In genomic region chr8:70857516-70857915, GRCm38 (mm10) we compare ENCODE assay signal across 10 mouse cellular contexts. TPM values are rescaled to one million over a fixed set of nuclear protein-coding genes. Genes with fewer than 3 reads are reported as not detected.
DNase-seq lines count a peak whose midpoint lies in the region; ATAC-seq and TF ChIP-seq lines count a peak whose summit lies in the region.
"Had no signal": no experiment of that assay in that cellular context is flagged by ENCODE, and none has a peak within 500 bp of the region (broad histone marks: within the 10 kb centered on the region; RNA-seq: fewer than 3 reads in every experiment).

No protein-coding gene starts in this region.

- WGBS in hindbrain, embryonic 10.5 days: 6% methylated on average over 4 of the region's 4 CpGs
- 4% methylated on average over 4 of the region's 4 CpGs for WGBS in midbrain, embryonic 11.5 days

- no peak overlapping the region for H3K4me2 ChIP-seq in CH12.LX (ENCODE audit: insufficient read depth, low read depth, poor library complexity, severe bottlenecking)
- no peak overlapping the region for H3K4me2 ChIP-seq in midbrain, embryonic 11.5 days

- peaks cover 56% of the 10 kb centered on the region for H3K27me3 ChIP-seq in CH12.LX (replicated peaks)
- H3K27me3 ChIP-seq in hindbrain, embryonic 10.5 days (ENCODE audit: insufficient read depth, poor library complexity, severe bottlenecking): peaks cover 52% of the 10 kb centered on the region
- peaks cover 9% of the 10 kb centered on the region; the same call in 1 of the 2 replicates for H3K27me3 ChIP-seq in midbrain, embryonic 11.5 days (ENCODE audit: control insufficient read depth, insufficient read depth, low read length)

- intact Hi-C loops in left cerebral cortex, adult 2 months (cut with DNase I): no loop called here

- no peak for TF ChIP-seq CTCF in CH12.LX (conservative IDR thresholded peaks at IDR 0.05 in 1 of 2, IDR thresholded peaks at IDR 0.05 in 1 of 2; ENCODE audit: low read depth in 2 of 2, low read length in 2 of 2)
- TF ChIP-seq CTCF in left cerebral cortex, adult 2 months (IDR thresholded peaks at IDR 0.05): no peak

- TF ChIP-seq EP300 in CH12.LX (IDR thresholded peaks at IDR 0.05; ENCODE audit: low read length): no peak

- no peaks in the 10 kb centered on the region for H3K36me3 ChIP-seq in CH12.LX (replicated peaks in 1 of 2; ENCODE audit: control insufficient read depth in 1 of 2, insufficient read depth in 1 of 2, low read length in 1 of 2)
- H3K36me3 ChIP-seq in hindbrain, embryonic 10.5 days: peaks cover 20% of the 10 kb centered on the region
- H3K36me3 ChIP-seq in midbrain, embryonic 11.5 days (ENCODE audit: control insufficient read depth, insufficient read depth, low read length): no peaks in the 10 kb centered on the region; the same call in 1 of the 2 replicates

- H3K4me1 ChIP-seq in CH12.LX (ENCODE audit: control insufficient read depth in 1 of 2, insufficient read depth in 2 of 2): peaks cover 14 to 36% of the 10 kb centered on the region in 2 experiments
- peaks cover 52% of the 10 kb centered on the region for H3K4me1 ChIP-seq in hindbrain, embryonic 10.5 days (replicated peaks)
- H3K4me1 ChIP-seq in midbrain, embryonic 11.5 days (ENCODE audit: control insufficient read depth, insufficient read depth, low read length): peaks cover 33% of the 10 kb centered on the region

- no peak overlapping the region for H3K4me3 ChIP-seq in CH12.LX (replicated peaks in 1 of 3; ENCODE audit: low read depth in 2 of 3, low read length in 2 of 3, poor library complexity in 1 of 3)
- peak overlapping the region; percentile 62 for H3K4me3 ChIP-seq in hindbrain, embryonic 10.5 days
- H3K4me3 ChIP-seq in midbrain, embryonic 11.5 days (ENCODE audit: low read depth, low read length): no peak overlapping the region
- H3K4me3 ChIP-seq in left cerebral cortex, adult 2 months: no peak overlapping the region

- H3K9ac ChIP-seq in CH12.LX (ENCODE audit: insufficient read depth, low read depth): no peak overlapping the region
- H3K9ac ChIP-seq in midbrain, embryonic 11.5 days (ENCODE audit: low read length): peak overlapping the region; percentile 33

- dilution Hi-C loops in CH12.LX (cut with MboI; ENCODE audit: extremely low pct_ligation_motif_present, extremely low pct_unique_long_range_greater_than_20kb, low sequenced_read_pairs): no loop called here

- no peaks in the 10 kb centered on the region for H3K9me3 ChIP-seq in CH12.LX (replicated peaks; ENCODE audit: low read length)
- no peaks in the 10 kb centered on the region for H3K9me3 ChIP-seq in hindbrain, embryonic 10.5 days
- no peaks in the 10 kb centered on the region for H3K9me3 ChIP-seq in midbrain, embryonic 11.5 days (ENCODE audit: control insufficient read depth, low read length)

- no peak for ATAC-seq in CD4-positive, CD25-positive, alpha-beta regulatory T cell, adult 4 months
- ATAC-seq in midbrain, embryonic 11.5 days (ENCODE audit: low FRiP score): peak; percentile 17; the same call in 1 of the 2 replicates

- no peak overlapping the region for H3K27ac ChIP-seq in CH12.LX (ENCODE audit: insufficient read depth, low read depth)
- 0 out of 2 replicates have a peak overlapping the region, but pooled peaks have one; percentile 20 for H3K27ac ChIP-seq in hindbrain, embryonic 10.5 days
- peak overlapping the region; percentile 5; the same call in 1 of the 2 replicates for H3K27ac ChIP-seq in midbrain, embryonic 11.5 days (ENCODE audit: low read depth, low read length)
- H3K27ac ChIP-seq in left cerebral cortex, adult 2 months: no peak overlapping the region
- H3K27ac ChIP-seq: macrophage had no signal

- TF ChIP-seq RAD21 in CH12.LX (IDR thresholded peaks at IDR 0.05; ENCODE audit: low read depth, low read length): no peak

- no peaks in the 10 kb centered on the region for H3K79me2 ChIP-seq in CH12.LX (replicated peaks; ENCODE audit: control insufficient read depth, extremely low read depth, insufficient read depth, poor library complexity, severe bottlenecking)

- in situ Hi-C loops in CH12.LX (cut with MboI; ENCODE audit: low pct_ligation_motif_present, low pct_unique_long_range_greater_than_20kb, low sequenced_read_pairs): no loop called here

- no peak for TF ChIP-seq POLR2A in CH12.LX (IDR thresholded peaks at IDR 0.05; ENCODE audit: low read depth, low read length)

- DNase-seq in CD4-positive, CD25-positive, alpha-beta regulatory T cell, adult 2 months (ENCODE audit: low read depth, low spot score): peak; percentile 52
- DNase-seq in CH12.LX (ENCODE audit: extremely low read depth): no peak
- DNase-seq in hindbrain, embryonic 10.5 days (ENCODE audit: low spot score): no peak
- DNase-seq in midbrain, embryonic 11.5 days (ENCODE audit: low spot score, missing footprints): no peak
- no peak for DNase-seq in natural killer cell, adult 2 months (ENCODE audit: low spot score in 2 of 2)
- DNase-seq in gastrocnemius, postnatal 4 days (ENCODE audit: low spot score in 2 of 2): no peak
- DNase-seq in left cerebral cortex, adult 2 months (ENCODE audit: extremely low spot score in 1 of 2, low spot score in 2 of 2): no peak

TF ChIP-seq in CH12.LX, 34 proteins besides CTCF, POLR2A, EP300 and RAD21:
- TF ChIP-seq USF1 (IDR thresholded peaks at IDR 0.05; ENCODE audit: low read depth, low read length) (peak; percentile 62), POLR2AphosphoS2 (IDR thresholded peaks at IDR 0.05; ENCODE audit: low read depth, low read length) (no peak), USF2 (conservative IDR thresholded peaks at IDR 0.05; ENCODE audit: low read depth, low read length) (peak; percentile 56)

RNA-seq across cellular contexts. Expression of gene Kcnn1, which starts 5.5 kb away (rescaled TPM):
- polyA plus RNA-seq in CD4-positive, CD25-positive, alpha-beta regulatory T cell, adult 4 months (2017; shearing (Covaris generic)): not detected
- total RNA-seq in CH12.LX (2012; rRNA removed) (0.13 and 0.21 TPM in 2 replicates), CH12.LX (2014; rRNA removed) (not detected in 2 replicates)
- polyA plus RNA-seq in CH12.LX (2012; ENCODE audit: insufficient read length, low read depth): not detected in 2 replicates
- polyA plus RNA-seq in hindbrain, embryonic 10.5 days (2016; fragmentation: Nextera tagmentation; extraction: Ambion mirVana): 6.2 and 19.3 TPM in 2 replicates
- 10.9 and 12.4 TPM in 2 replicates for polyA plus RNA-seq in midbrain, embryonic 11.5 days (2014; fragmentation: Nextera tagmentation; extraction: Ambion mirVana)
- 1 to 10 TPM; 1.7 to 1.8 TPM for total RNA-seq in gastrocnemius, postnatal 4 days (2021)
- 10 to 100 TPM; 20.0 to 20.4 TPM for total RNA-seq in left cerebral cortex, adult 2 months (2021)

RNA-seq across cellular contexts. Expression of gene Ccdc124, which starts 16.2 kb away (rescaled TPM):
- 10 to 100 TPM; 61.0 to 62.7 TPM for polyA plus RNA-seq in CD4-positive, CD25-positive, alpha-beta regulatory T cell, adult 4 months (2017; shearing (Covaris generic))
- 58.7 and 62.9 TPM in 2 replicates for total RNA-seq in CH12.LX (2012; rRNA removed)
- total RNA-seq in CH12.LX (2014; rRNA removed): 29.2 and 36.2 TPM in 2 replicates
- polyA plus RNA-seq in CH12.LX (2012; ENCODE audit: insufficient read length, low read depth): 82.0 and 113 TPM in 2 replicates
- 172 and 182 TPM in 2 replicates for polyA plus RNA-seq in hindbrain, embryonic 10.5 days (2016; fragmentation: Nextera tagmentation; extraction: Ambion mirVana)
- polyA plus RNA-seq in midbrain, embryonic 11.5 days (2014; fragmentation: Nextera tagmentation; extraction: Ambion mirVana): 161 and 166 TPM in 2 replicates
- 10 to 100 TPM; 37.5 to 40.1 TPM for total RNA-seq in gastrocnemius, postnatal 4 days (2021)
- total RNA-seq in left cerebral cortex, adult 2 months (2021): 10 to 100 TPM; 94.8 to 99.0 TPM

RNA-seq across cellular contexts. Expression of gene Arrdc2, which starts 18.0 kb away (rescaled TPM):
- 1 to 10 TPM; 3.4 to 3.7 TPM for polyA plus RNA-seq in CD4-positive, CD25-positive, alpha-beta regulatory T cell, adult 4 months (2017; shearing (Covaris generic))
- total RNA-seq in CH12.LX (2012; rRNA removed) (7.2 and 8.0 TPM in 2 replicates), CH12.LX (2014; rRNA removed) (5.6 and 8.8 TPM in 2 replicates)
- 4.3 and 6.1 TPM in 2 replicates for polyA plus RNA-seq in CH12.LX (2012; ENCODE audit: insufficient read length, low read depth)
- polyA plus RNA-seq in hindbrain, embryonic 10.5 days (2016; fragmentation: Nextera tagmentation; extraction: Ambion mirVana): 7.3 and 8.7 TPM in 2 replicates
- 7.1 and 8.0 TPM in 2 replicates for polyA plus RNA-seq in midbrain, embryonic 11.5 days (2014; fragmentation: Nextera tagmentation; extraction: Ambion mirVana)
- 1 to 10 TPM; 3.9 to 7.0 TPM for total RNA-seq in gastrocnemius, postnatal 4 days (2021)
- total RNA-seq in left cerebral cortex, adult 2 months (2021): 10 to 100 TPM; 19.5 to 20.7 TPM

RNA-seq across cellular contexts. Expression of gene Slc5a5, which starts 35.0 kb away (rescaled TPM):
- polyA plus RNA-seq in CD4-positive, CD25-positive, alpha-beta regulatory T cell, adult 4 months (2017; shearing (Covaris generic)): not detected
- 0.04 and 0.21 TPM in 2 replicates for total RNA-seq in CH12.LX (2012; rRNA removed)
- total RNA-seq in CH12.LX (2014; rRNA removed): 0.16 TPM in 1 of 2 replicates, not detected in the other
- 0.26 and 0.41 TPM in 2 replicates for polyA plus RNA-seq in CH12.LX (2012; ENCODE audit: insufficient read length, low read depth)
- polyA plus RNA-seq in hindbrain, embryonic 10.5 days (2016; fragmentation: Nextera tagmentation; extraction: Ambion mirVana): 0.39 and 0.59 TPM in 2 replicates
- polyA plus RNA-seq in midbrain, embryonic 11.5 days (2014; fragmentation: Nextera tagmentation; extraction: Ambion mirVana): 0.61 and 0.77 TPM in 2 replicates
- total RNA-seq in gastrocnemius, postnatal 4 days (2021): not detected
- total RNA-seq in left cerebral cortex, adult 2 months (2021): 10 to 100 TPM in 1 of 2 experiments, 1 to 10 TPM in 1; 9.9 to 10.3 TPM
- total RNA-seq: adrenal gland, adult 8-10 months had no signal
- polyA plus RNA-seq: macrophage had no signal

RNA-seq across cellular contexts. Expression of gene Rpl18a, which starts 39.7 kb away (rescaled TPM):
- over 10,000 TPM in 1 of 2 experiments, 1,000 to 10,000 TPM in 1; 9,999 to 11,110 TPM for polyA plus RNA-seq in CD4-positive, CD25-positive, alpha-beta regulatory T cell, adult 4 months (2017; shearing (Covaris generic))
- total RNA-seq in CH12.LX (2012; rRNA removed) (4,693 and 5,917 TPM in 2 replicates), CH12.LX (2014; rRNA removed) (1,807 and 2,035 TPM in 2 replicates)
- 3,837 and 4,364 TPM in 2 replicates for polyA plus RNA-seq in CH12.LX (2012; ENCODE audit: insufficient read length, low read depth)
- 3,443 and 3,791 TPM in 2 replicates for polyA plus RNA-seq in hindbrain, embryonic 10.5 days (2016; fragmentation: Nextera tagmentation; extraction: Ambion mirVana)
- polyA plus RNA-seq in midbrain, embryonic 11.5 days (2014; fragmentation: Nextera tagmentation; extraction: Ambion mirVana): 2,833 and 3,086 TPM in 2 replicates
- 1,000 to 10,000 TPM; 1,846 to 1,982 TPM for total RNA-seq in gastrocnemius, postnatal 4 days (2021)
- total RNA-seq in left cerebral cortex, adult 2 months (2021): 100 to 1,000 TPM; 588 to 633 TPM

Comparison
In these comparisons a context has a peak if more than half of its experiments do, and no peak if none do; other contexts are left out.
1. H3K27ac ChIP-seq: peak in hindbrain, embryonic 10.5 days (single experiment) and midbrain, embryonic 11.5 days (single experiment); none in CH12.LX (single experiment) and left cerebral cortex, adult 2 months (single experiment).